Mouse (Mus musculus) T-helper 1 cell (primary cell): ENCODE measurements around the gene Rcn2.
"Not testable (repeated sequence)": the region's sequence is repeated elsewhere in the genome, so short reads cannot be mapped to it uniquely, and the experiment has no call there.

Experiments
- in situ Hi-C: fragments of 300-600 bp; cut with MboI, MseI; formaldehyde crosslinking; loops from one replicate; pipeline ENCODE4 v1.15.1; 2025; ENCODE audit warnings: high pct_unique_total_duplicates

Gene Rcn2

DNA sequence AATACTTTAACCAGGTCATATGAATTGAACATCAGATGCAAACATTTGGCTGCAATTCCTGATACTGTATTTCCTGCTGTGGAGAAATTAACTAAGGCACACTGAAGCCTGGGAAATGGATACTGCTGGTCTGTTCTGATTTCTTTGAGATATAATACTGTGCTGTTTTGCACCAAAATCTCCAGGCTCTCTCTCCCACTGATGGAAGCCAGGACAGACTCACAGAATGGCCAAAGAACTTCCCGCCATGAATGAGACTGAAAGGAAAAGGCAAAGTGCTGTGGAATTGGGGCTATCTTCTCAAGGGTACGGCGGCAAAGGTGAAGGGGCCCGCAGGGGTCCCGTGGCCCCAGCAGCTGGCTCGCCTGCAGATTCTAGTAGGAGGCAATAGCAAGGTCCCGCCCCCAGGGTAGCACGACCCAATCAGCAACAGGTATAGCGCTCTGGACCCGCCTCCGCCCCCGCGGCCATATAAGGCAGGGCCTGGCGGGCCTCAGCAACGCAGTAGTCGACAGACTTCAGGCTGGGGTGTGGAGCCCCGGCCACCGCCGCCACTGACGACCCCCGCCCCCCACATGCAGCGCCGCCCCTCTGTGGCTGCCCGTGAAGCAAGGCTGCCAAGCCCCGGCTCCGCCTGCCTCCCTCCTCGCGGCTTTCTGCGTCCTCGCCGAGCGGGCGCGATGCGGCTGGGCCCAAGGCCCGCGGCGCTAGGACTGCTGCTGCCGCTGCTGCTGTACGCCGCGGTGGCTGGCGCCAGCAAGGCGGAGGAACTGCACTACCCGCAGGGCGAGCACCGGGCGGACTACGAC, at the start of gene Rcn2:
Gene Rcn2, plus strand, starts transcription at position 474 of the 809 bp plus-strand sequence.
- in situ Hi-C loops, result no loop called here

DNA sequence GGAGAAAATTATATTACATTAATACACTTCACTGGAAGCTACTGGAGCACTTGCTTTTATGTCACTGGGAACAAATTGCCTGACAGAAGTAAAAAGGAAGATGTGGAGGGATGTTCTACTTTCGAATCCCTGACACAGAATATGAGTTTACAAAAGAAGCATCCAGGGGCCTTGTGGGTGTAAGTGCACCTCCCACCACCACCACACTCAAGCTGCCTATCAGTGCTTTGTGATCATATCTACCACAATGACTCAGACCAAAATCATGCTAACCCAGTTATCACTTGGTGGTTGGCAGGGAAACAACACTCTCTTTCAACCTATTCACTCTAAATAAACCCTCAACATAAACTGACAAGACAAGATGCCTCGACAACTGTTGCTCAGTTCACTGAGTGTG, 37.0 kb upstream of the Rcn2 start:
- in situ Hi-C loops, result not testable (repeated sequence)

DNA sequence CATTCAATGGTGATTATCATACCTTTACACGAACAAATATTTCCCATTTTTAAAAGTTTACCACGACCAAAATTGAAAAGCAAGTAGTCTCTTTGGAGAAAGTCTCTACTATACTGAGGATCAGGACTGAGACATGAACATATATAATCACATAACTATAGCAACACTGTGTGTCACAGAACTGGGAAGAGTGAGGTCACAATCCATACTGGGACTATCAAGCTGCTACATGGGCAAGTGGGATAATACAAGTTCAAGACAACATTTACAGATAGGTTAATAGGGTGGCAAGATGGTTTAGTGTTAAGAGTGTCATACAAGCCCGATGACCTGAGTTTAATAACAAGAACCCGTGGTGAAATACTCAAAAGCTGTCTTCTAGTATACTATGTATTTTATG, 31.2 kb upstream of the Rcn2 start, which contains the start of gene 4930563M21Rik:
Gene 4930563M21Rik, minus strand, starts transcription at position 101 of the 400 bp plus-strand sequence.
- in situ Hi-C loops, result no loop called here

DNA sequence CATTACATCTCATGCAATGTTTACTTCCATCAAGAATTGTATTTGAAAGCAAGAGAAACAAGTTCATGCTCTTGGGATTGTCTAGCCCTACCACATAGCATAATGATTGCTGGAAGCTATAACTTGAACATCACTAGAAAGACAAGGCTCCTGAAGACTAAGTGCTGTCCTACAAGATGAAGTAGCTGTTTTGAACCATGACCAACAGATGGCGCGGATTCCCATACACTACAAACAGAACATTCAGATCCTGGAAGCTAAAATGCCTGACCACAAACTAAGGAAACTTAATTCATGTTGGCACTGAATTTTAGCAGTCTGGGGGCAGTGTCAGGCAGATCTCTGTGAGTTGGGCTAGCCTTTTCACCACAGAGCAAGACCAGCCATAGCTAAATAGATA, 16.9 kb upstream of the Rcn2 start:
- in situ Hi-C loops, result no loop called here

DNA sequence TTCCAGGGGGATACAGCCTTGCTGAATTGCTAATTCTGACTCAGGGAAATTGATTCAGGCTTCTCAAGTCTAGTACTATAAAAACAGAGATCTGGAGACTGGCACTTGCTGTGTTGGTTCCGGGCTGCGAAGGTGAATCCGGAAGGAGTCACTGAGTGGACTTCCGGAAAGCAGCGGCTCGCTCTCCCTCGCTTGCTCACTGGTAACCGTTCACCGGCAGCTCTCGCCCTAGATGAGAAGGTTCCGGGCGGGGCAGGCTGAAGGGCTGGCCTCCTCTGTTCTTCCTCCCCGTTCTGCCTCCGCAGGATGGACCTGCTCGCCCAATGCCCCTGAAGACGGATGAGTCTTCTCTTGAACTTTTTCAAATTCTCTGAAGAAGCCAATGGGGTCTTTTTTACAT, 14.4 kb upstream of the Rcn2 start:
- in situ Hi-C loops, result no loop called here

DNA sequence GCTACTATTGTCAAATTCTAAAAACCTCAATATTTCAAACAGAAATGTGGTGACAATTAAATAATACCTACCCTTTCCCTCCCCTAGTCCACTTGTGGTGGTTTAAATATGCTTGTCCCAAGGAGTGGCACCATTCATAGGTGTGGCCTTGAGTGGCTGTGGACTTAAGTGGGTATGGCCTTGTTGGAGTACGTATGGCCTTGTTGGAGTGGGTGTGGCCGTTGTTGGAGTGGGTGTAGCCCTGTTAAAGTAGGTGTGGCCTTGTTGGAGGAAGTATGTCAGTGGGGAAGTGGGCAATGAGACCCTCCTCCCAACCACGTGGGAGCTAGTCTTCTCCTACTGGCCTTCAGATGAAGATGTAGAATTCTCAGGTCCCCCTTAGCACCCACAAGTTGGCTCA, 9.4 kb upstream of the Rcn2 start:
- in situ Hi-C loops, result no loop called here

DNA sequence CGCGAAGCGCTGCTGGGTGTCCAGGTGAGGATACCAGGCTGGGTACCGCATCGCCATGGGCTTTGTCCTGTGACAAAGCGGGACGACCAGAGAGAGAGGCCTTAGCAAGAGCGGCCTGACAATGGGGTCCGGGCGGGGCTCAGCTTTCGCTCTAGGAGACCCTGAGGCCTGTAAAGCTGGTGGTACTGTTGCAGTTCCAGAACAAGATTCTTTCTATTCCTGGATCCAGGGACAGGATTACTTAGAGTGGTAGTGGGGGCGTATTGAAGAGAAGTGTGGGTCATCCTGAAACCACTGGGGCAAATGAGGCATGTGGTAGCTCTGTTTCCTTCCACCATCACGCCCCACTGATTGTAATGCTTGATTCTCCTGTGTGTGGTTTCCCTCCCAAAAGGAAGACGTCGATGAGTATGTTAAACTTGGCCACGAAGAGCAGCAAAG, 556 bp downstream of the Rcn2 start:
- in situ Hi-C loops, result no loop called here

DNA sequence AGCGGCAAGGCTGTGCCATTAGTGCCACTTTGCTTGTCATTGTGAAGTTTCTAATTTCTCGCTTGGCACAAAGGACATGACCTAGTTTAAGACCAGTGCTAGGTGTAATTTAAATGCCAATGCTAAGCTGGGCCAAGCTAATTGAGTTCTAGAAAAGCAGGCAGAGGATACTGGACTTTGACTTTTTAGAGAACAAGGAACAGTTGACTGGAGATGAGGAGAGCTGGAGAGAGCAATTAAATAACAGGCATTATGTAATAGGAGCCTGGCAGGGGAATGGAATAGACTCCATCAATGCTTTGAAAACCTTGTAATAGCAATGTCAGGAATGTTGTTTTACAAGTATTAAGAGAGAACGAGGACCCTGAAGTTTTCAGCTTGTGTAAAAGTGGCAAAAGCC, 12.2 kb downstream of the Rcn2 start:
- in situ Hi-C loops, result no loop called here

DNA sequence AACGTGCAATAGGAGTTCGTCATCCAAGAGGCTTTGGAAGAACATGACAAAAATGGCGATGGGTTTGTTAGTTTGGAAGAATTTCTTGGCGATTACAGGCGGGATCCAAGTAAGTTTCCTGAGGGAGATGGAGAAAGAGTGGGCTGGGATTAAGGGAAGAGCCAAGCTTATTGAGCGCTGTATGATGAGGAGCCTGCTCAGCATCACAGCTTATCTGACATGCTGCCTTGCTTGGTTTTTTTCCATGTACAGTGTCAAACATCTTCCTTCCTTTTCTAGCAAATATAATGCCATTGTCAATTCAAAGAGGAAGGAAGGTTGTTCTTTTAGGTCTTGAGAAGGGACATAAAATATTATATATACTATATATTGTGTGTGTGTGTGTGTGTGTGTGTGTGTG, 14.5 kb downstream of the Rcn2 start:
- in situ Hi-C loops, result no loop called here

DNA sequence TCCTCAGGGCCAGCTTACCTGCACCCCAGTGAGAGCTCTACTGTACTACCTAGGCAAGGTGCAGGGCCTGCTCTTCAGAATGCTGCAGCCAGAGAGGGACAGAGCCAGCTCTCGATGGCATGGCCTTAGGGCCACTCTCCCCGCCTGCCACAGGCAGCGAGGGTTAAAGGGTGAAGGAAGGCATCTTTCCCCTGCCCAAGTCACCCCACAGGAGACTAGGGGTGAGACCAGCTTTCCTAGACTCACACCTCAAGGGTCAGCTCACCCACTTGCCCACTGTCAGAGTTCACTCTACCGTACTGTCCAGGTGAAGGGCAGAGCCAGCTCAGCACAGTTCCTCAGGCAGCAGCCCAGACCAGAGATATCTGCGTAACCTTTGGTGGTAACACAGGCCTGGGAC, 20.7 kb downstream of the Rcn2 start:
- in situ Hi-C loops, result no loop called here

DNA sequence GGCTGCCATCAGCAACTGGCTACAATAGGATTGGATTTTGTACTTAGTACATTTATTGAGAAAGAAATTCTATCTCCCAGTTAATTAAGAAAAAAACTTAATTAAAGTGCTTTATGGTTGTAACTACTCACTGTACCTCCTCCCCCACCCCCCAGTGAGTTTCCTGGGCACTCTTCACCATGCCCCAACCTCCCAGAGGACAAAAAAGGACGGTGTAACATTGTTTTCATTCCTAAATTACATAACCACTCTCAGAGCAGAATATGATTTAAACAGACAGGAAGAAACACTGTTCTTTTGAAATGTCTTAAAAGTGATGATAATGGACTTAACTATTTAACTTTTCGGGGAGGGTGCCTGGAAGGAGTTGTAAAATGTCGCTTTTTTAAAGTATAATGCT, 23.4 kb downstream of the Rcn2 start:
- in situ Hi-C loops, result no loop called here

DNA sequence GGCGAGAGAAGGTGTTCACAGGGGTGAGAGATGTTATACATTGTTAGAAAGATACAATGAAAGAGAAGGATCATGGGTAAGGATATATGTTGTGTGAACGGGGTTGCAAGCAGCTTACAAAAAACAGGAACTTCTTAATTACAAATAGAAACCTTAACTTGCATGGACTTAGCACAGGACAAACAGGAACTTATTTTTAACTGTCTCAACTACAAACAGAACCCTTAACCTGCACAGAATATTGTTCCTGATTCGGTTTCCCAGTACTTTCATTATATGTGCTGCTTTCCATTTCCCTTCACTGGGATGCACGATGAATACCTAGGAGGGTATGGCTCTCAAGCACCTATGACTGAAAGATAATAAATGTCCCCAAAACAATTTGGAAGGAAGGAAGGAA, 26.3 kb downstream of the Rcn2 start:
- in situ Hi-C loops, result no loop called here

DNA sequence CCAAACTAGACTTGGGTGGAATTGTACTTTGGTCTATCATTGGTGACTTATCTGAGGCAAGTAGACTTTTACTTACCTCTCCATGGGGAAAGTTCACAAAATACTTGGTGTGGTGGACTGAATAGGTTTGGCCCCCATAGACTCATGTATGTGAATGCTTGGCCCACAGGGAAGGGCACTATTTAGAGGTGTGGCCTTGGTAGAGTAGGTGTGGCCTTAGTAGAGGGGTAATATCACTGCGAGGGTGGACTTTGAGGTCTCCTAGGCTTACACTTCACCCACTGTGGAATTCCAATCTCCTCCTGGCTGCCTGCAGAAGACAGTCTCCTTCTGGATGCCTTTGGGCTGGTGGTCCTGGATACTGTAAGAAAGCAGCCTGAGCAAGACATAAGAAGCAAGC, 27.0 kb downstream of the Rcn2 start:
- in situ Hi-C loops, result no loop called here

DNA sequence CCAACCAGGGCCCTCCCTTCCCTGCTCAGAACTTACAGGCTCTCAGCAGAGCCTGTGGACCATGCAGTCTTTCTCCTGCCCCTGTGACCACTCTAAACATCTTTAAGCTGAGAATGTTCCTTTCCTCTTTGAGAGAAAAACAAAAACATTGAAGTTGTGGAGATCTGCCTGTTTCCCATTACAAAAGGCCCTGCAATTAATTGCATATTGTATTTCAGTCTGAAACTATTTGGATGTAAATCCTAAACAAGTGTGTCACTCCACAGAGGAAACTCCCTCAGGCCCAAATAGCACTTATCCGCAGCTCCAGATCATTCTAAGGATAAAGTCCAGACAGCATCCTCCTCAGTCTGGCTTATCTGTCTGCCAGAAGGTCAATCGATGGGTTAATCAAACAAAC, 31.2 kb downstream of the Rcn2 start:
- in situ Hi-C loops, result no loop called here

DNA sequence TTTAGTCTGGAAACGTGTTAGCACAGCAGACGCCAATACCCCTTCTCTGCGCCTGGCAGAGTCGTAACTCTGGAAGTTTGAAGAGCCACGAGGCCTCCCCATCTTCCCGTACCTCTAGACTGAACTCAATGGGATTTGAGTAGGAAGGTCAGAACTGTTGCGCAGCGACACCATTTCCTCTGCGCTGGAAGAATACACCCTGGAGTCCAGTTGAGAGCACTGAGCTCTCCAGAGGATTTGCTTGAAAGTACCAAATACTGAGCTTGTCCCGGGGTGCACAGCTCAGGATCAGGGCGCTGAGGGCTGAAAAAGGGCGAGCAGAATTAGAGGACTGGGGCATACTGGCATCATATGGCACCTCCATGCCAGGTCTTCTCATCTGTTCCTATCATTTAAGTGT, 33.2 kb downstream of the Rcn2 start:
- in situ Hi-C loops, result no loop called here

DNA sequence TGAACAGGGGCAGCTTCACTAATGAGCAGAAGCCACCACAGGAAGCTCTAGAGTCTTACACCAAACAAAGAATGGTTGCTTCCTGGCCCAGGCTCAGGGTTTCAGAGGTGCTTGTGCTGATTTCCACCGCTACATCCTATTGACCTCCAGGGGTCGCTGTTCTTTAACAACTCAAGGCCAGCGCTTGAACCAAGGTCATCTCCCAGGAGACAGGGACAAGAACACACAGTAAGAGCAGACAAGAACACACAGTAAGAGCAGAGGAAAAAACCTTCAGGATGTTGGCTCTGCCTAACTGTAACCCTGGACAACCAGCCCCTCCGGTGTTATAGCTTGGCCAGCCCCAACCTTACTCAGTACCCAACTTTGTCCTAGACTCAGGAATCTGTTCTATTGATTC, 33.6 kb downstream of the Rcn2 start:
- in situ Hi-C loops, result no loop called here

DNA sequence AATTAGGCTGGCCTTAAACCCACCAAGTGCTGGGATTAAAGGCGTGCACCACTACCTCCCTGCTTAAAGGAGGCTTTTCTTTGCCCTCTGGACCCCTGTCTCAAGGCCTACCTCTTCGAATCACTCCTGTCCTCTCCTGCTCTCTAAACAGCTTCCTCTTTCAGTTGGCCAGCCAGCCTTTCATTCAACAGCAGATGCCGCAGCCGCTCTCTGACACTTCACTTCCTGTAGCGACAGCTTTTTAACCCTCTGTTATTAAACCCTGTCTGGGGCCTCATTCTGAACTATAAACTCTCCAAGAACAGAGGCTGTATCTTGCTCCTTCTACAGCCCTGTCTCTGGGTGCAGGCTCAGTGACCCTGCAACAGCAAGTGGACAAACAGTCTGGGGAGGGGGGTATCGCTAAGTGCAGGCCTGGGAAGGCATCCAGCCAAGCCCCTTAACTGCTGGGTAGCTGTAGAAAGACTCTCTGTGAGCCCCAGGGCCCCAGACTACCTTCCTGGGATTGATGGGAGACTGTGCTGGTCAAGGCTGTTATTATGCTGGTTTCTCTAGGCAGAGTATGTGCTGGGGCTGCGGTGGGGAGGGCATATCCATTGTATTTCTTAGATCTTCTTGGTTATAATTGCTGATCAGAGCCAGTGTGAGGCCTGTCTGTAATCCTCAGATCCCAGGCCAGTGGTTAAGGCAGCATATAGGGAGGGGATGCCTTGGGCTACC, 34.4 kb downstream of the Rcn2 start:
- in situ Hi-C loops, result no loop called here

DNA sequence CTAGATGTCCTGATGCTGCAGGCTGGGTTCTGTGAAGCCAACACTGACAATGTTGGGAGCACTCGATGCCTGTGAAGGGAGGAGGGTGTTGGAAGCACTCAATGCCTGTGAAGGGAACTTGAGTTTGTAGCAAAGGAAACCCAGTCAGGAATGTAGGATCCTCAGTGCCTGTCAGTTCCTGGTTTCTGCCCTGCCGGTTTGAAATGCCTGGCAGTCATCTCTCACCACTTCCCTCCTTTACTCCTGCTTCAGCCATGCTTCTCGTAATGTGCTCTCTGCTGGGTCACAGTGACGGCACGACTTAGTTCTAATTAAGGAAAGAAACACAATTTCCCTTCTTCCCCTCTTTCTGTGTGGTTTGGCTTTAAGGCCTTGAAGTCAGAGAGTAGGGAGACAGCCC, 37.9 kb downstream of the Rcn2 start:
- in situ Hi-C loops, result no loop called here

DNA sequence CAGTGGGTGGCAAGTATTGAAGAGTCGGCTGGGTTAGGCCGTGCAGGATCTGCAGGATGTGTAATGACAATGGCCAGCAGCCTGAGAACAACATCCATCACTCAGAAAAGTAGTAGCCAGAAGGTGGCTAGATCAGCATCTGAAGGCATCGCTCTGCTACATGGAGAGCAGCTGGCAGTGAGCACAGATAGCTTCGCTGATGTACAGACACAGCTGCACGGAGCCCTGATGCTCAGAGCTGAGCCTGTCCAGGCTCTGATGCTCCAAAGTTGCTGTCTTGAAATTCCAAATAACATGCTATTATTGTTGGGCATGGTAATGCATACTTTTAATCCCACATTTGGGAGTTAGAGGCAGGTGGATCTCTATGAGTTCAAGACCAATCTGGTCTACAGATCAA, 44.9 kb downstream of the Rcn2 start:
- in situ Hi-C loops, result no loop called here

DNA sequence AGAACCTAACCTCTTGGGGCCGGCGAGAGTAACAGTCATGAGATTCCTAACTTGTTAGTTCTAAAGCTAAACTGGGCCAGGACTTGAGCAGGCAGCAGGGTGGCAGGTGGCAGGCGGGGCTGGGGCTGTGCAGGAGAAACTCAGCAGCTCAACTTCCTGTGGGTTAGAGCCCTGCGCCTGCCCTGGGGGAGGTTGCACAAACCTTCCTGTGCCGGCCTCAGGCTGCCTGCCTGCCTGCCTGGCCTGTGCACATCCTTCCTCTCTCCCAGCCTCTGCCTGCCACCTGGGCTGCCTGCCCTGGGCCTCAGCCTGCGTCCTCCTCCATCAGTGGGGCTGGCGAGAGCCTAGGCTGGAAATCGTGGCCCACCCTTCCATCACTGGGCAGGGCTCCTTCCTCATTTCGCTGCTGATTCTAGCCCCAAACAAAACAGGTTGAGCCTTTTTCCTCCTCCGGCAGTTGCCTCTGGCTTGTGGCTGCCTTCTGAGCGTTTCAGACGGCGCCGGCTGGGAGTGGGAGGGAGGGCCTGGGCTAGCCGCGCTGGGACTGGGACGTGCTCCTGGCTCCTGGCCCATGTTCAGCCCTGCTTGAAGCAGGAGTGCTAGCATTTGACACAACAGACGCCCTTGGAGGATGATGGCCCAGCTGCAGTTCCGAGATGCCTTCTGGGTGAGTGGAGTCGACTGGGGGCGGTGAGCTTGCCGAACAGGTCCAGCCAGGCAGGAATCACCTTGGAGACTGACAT, 48.3 kb downstream of the Rcn2 start, which contains the start of gene Pstpip1:
Gene Pstpip1, plus strand, starts transcription at position 185 of the 743 bp plus-strand sequence.
- in situ Hi-C loops, result no loop called here

DNA sequence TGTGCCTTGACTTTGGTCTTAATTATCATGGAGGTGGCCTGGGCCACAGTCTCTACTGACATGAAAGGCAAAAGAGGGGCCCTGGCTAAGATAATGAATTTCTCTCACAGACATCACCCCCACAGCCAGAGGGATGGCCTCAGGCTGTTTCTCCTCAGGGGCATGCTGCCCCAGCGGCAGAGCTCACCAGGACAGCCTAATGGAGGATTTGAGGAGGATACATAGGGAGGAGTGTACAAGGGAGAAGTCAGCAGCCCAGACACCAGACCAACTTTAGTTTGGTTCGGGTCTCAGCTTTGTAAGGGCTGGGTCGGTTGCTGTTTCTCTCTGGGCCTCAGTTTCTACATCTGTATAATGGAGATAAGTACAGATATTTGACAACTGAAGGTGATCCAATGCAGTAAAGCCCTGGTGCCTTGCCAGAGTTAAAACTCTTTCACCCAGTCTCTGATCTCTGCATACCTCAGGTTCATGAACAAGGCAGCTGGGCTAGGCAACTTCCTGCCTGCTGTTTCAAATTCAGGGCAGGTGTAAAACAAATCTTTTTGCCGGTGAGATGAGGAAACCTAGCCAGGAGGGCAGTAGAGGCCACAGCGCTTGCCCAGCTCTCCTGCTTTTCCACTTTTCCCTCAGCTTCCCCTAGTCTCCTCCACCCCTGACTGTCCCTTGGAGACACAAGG, 49.0 kb downstream of the Rcn2 start:
- in situ Hi-C loops, result no loop called here

DNA sequence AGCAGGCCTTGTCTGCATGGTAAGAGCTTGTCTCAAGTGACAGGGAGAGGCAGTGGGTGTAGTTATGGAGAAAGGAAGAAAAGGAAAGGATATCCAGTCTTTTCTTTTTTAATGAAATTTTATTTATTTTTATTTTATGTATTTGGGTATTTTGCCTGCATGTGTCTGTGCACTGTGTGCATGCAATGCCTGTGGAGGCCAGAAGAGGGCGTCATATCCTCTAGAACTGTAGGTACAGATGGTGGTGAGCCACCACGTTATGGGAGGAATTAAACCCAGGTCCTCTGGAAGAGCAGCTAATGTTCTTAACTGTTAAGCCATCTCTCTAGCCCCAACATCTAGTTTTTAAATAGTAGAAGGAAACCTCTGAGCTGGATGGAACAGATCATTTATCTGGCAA, 50.5 kb downstream of the Rcn2 start:
- in situ Hi-C loops, result no loop called here
